Mouse (Mus musculus): ENCODE measurements at regions not wholly inside any gene's neighbourhood (a gene's known extent, or its start where the extent isn't known, plus 50 kb on each side); places are given as distances from the start of the nearest gene placed in this dataset.

DNA sequence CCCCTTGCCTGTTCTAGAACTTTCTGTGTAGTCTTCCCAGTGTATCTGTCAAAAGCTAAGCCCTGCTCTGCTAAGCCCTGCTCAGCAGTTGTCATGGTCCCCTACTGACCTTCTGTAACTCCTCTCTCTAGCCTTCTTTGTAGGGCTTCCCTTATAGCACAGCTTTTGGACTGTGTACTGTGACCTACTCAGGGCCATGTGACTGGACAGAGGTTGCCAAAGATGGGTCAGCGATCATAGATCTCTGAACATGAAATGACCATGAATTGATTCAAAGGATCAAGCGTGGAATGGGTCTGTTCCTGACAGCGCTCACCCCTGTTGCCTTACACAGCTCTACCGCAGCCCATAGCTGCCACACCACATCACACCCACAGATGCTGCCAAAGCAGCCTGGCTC, 294.3 kb downstream of the Sox9 start:
- TF ChIP-seq POLR2A (IDR thresholded peaks at IDR 0.05; ENCODE audit: borderline replicate concordance, insufficient read depth, low read length) (no peak), CTCF (IDR thresholded peaks at IDR 0.05; ENCODE audit: borderline replicate concordance, insufficient read depth, low read depth, low read length) (no peak)

All from cerebellum, adult 2 months (tissue).